Mouse (Mus musculus): ENCODE data around the gene Btn2a2.

GRCm38 (mm10) chr13:23521703-23522102 lies 33.0 kb upstream of the Btn2a2 start:
- TF ChIP-seq CTCF (IDR thresholded peaks at IDR 0.05; ENCODE audit: low read depth, low read length) (no peak), POLR2A (IDR thresholded peaks at IDR 0.05; ENCODE audit: insufficient read depth, low read length) (no peak)

Measured in ES-Bruce4 (cell line).